Mouse (Mus musculus): Measurements from ENCODE around the gene Epor.

GRCm38 (mm10) chr9:21923490-21924098 is 39.7 kb downstream of the Epor start:
- TF ChIP-seq CTCF (IDR thresholded peaks at IDR 0.05; ENCODE audit: low read depth) (no peak), EP300 (IDR thresholded peaks at IDR 0.05; ENCODE audit: low read depth) (no peak)

Data from liver, embryonic 14.5 days (tissue).